Mouse (Mus musculus): ENCODE results near the gene Rhag. TPM values are rescaled to one million over a fixed set of nuclear protein-coding genes. Genes with fewer than 3 reads are reported as not detected.

The Rhag gene
- polyA plus RNA-seq, 1 experiment = not detected

- Histone ChIP-seq H3K4me3 (replicated peaks; ENCODE audit: extremely low read depth, low read depth, low read length) (no peak overlapping the region), H3K4me1 (ENCODE audit: control insufficient read depth, insufficient read depth, low read length) (no peaks in the 10 kb centered on the region)
- DNase-seq = no peak
- 79% methylated on average over 1 of the region's 1 CpGs for WGBS
- TF ChIP-seq CTCF (IDR thresholded peaks at IDR 0.05; ENCODE audit: insufficient read depth, low read length) (no peak), POLR2A (IDR thresholded peaks at IDR 0.05; ENCODE audit: borderline replicate concordance, extremely low read depth, low read depth, low read length) (no peak)
Observed at GRCm38 (mm10) chr17:40811560-40811959, 634 bp downstream of the Rhag start.

- TF ChIP-seq POLR2A (IDR thresholded peaks at IDR 0.05; ENCODE audit: borderline replicate concordance, extremely low read depth, low read depth, low read length) (no peak), CTCF (IDR thresholded peaks at IDR 0.05; ENCODE audit: insufficient read depth, low read length) (no peak)
- no peak for DNase-seq
- 60% methylated on average over 2 of the region's 2 CpGs for WGBS
- Histone ChIP-seq H3K4me3 (replicated peaks; ENCODE audit: extremely low read depth, low read depth, low read length) (no peak overlapping the region), H3K4me1 (ENCODE audit: control insufficient read depth, insufficient read depth, low read length) (no peaks in the 10 kb centered on the region)
Observed at GRCm38 (mm10) chr17:40812259-40812658, 1.3 kb downstream of the Rhag start.

- WGBS = 67% methylated on average over 4 of the region's 4 CpGs
- no peak for TF ChIP-seq POLR2A (IDR thresholded peaks at IDR 0.05; ENCODE audit: borderline replicate concordance, extremely low read depth, low read depth, low read length)
- no peak for TF ChIP-seq CTCF (IDR thresholded peaks at IDR 0.05; ENCODE audit: insufficient read depth, low read length)
- Histone ChIP-seq H3K4me1 (ENCODE audit: control insufficient read depth, insufficient read depth, low read length) (no peaks in the 10 kb centered on the region), H3K4me3 (replicated peaks; ENCODE audit: extremely low read depth, low read depth, low read length) (no peak overlapping the region)
- no peak for DNase-seq
Observed at GRCm38 (mm10) chr17:40817340-40817943, 6.5 kb downstream of the Rhag start.

DNA sequence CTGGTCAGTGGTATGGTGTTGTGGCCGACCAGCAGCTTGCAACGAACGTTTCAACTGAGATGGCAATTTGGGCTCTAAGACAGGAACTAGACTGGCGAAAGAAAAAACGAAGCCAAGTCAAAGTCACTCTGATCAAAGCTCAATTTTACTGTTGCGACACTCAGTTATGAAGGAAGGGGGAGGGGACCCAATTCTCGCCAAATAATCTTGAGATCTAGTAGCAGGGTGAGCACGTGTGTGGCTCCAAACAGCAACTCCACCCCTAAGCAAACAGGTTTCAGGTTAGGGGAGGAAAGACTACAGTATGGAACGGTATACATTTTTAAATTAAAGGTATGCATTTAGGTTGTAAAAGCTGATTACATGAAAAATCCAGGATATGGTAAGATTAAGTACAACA, 10.6 kb downstream of the Rhag start:
- TF ChIP-seq POLR2A (IDR thresholded peaks at IDR 0.05; ENCODE audit: borderline replicate concordance, extremely low read depth, low read depth, low read length) (no peak), CTCF (IDR thresholded peaks at IDR 0.05; ENCODE audit: insufficient read depth, low read length) (no peak)
- 38% methylated on average over 9 of the region's 9 CpGs for WGBS
- Histone ChIP-seq H3K4me1 (ENCODE audit: control insufficient read depth, insufficient read depth, low read length) (no peaks in the 10 kb centered on the region), H3K4me3 (replicated peaks; ENCODE audit: extremely low read depth, low read depth, low read length) (no peak overlapping the region)
- peak; percentile 11 for DNase-seq

- DNase-seq = peak; percentile 20
- WGBS = 12% methylated on average over 4 of the region's 4 CpGs
- H3K4me1 ChIP-seq (ENCODE audit: control insufficient read depth, insufficient read depth, low read length) = no peaks in the 10 kb centered on the region
- TF ChIP-seq POLR2A (IDR thresholded peaks at IDR 0.05; ENCODE audit: borderline replicate concordance, extremely low read depth, low read depth, low read length) (no peak), CTCF (IDR thresholded peaks at IDR 0.05; ENCODE audit: insufficient read depth, low read length) (no peak)
- H3K4me3 ChIP-seq (replicated peaks; ENCODE audit: extremely low read depth, low read depth, low read length) = no peak overlapping the region
Observed at GRCm38 (mm10) chr17:40823817-40824216, 12.9 kb downstream of the Rhag start.

- TF ChIP-seq POLR2A (IDR thresholded peaks at IDR 0.05; ENCODE audit: borderline replicate concordance, extremely low read depth, low read depth, low read length) (no peak), CTCF (IDR thresholded peaks at IDR 0.05; ENCODE audit: insufficient read depth, low read length) (peak; percentile 16; the same call in 1 of the 2 replicates)
- Histone ChIP-seq H3K4me1 (ENCODE audit: control insufficient read depth, insufficient read depth, low read length) (no peaks in the 10 kb centered on the region), H3K4me3 (replicated peaks; ENCODE audit: extremely low read depth, low read depth, low read length) (no peak overlapping the region)
- WGBS = 41% methylated on average over 8 of the region's 8 CpGs
- peak; percentile 25 for DNase-seq
Observed at GRCm38 (mm10) chr17:40824549-40824948, 13.6 kb downstream of the Rhag start.

- no peaks in the 10 kb centered on the region for H3K4me1 ChIP-seq (ENCODE audit: control insufficient read depth, insufficient read depth, low read length)
- DNase-seq = no peak
- TF ChIP-seq POLR2A (IDR thresholded peaks at IDR 0.05; ENCODE audit: borderline replicate concordance, extremely low read depth, low read depth, low read length) (no peak), CTCF (IDR thresholded peaks at IDR 0.05; ENCODE audit: insufficient read depth, low read length) (0 out of 2 replicates have a peak, but pooled peaks have one; percentile 0)
- no peak overlapping the region for H3K4me3 ChIP-seq (replicated peaks; ENCODE audit: extremely low read depth, low read depth, low read length)
- WGBS = 43% methylated on average over 2 of the region's 2 CpGs
Observed at GRCm38 (mm10) chr17:40831870-40832269, 20.9 kb downstream of the Rhag start.

DNA sequence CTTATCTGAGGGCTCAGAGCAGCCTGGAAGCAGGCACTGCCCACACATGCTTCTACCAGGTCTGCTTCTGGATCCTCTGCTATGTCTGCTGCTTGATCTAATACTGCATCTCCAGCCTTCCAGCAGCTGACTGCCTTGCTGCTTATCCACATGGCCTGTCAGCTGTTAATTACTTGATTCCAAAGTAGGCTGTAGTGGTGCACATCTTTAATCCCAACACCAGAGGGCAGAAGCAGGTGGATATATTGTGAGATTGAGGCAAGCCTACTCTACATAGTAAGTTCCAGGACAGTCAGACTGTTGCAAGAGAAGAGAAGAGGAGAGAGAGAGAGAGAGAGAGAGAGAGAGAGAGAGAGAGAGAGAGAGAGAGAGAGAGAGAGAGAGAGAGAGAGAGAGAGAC, 26.4 kb downstream of the Rhag start:
- 0 out of 2 replicates have a peak, but pooled peaks have one; percentile 22 for TF ChIP-seq CTCF (IDR thresholded peaks at IDR 0.05; ENCODE audit: insufficient read depth, low read length)
- no peak for TF ChIP-seq POLR2A (IDR thresholded peaks at IDR 0.05; ENCODE audit: borderline replicate concordance, extremely low read depth, low read depth, low read length)
- H3K4me1 ChIP-seq (ENCODE audit: control insufficient read depth, insufficient read depth, low read length) = no peaks in the 10 kb centered on the region
- DNase-seq = no peak
- H3K4me3 ChIP-seq (replicated peaks; ENCODE audit: extremely low read depth, low read depth, low read length) = no peak overlapping the region

DNA sequence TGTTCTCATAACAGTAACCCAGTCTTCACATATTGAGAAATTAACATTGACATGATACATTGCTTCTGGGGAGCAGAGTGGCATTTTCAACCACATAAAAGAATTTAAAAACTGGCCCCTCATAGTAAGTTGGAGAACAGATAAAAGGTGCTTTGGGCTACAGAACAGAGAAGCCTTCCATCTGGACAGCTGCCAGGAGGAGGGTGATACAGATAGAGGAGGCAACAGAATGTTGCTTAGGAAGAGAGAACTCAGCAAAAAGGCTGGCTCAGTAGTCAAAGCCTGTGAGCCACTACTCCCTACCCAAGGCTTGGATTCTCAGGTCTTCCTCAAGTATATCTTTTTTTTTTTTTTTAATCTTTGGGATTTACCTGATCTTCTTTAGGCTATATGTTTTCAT, 44.1 kb downstream of the Rhag start:
- no peak for DNase-seq
- H3K4me3 ChIP-seq (replicated peaks; ENCODE audit: extremely low read depth, low read depth, low read length) = no peak overlapping the region
- TF ChIP-seq CTCF (IDR thresholded peaks at IDR 0.05; ENCODE audit: insufficient read depth, low read length) = no peak
- TF ChIP-seq POLR2A (IDR thresholded peaks at IDR 0.05; ENCODE audit: borderline replicate concordance, extremely low read depth, low read depth, low read length) = no peak
- H3K4me1 ChIP-seq (ENCODE audit: control insufficient read depth, insufficient read depth, low read length) = no peaks in the 10 kb centered on the region

DNA sequence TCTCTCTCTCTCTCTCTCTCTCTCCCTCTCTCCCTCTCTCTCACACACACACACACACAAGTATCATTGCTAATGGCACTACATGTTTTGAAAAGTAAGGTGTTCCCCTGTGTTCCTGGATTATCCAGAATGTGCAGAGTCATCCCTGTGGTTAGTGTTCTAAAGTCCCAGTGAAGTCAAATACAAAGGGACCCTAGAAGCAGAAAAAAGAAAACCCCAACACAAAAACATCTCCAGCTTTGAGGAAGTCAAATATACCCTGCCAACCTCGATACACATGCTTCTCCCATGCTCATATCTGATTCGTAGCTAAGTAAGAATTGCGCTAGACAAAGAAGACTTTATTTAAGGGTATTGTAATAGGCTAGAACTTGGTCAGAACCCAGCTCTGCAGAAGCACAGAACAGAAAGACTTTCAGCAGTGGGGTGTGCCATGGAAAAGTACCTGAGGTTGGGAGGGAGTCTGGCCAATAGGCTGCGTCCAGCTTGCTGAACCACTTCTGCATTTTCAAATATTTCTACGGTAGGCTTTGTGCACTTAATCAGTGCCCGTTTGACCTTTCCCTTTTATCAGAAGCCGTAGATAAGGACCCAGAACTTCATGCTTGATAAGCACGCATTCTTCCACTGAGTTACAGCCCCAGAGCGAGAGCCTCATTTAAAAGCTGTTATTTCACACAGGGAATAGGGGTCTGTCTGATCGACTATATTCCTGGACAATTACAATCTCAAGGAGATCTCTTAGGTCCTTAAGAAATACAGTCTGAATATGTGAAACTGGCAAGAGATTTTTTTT, 58.2 kb downstream of the Rhag start:
- TF ChIP-seq POLR2A (IDR thresholded peaks at IDR 0.05; ENCODE audit: borderline replicate concordance, extremely low read depth, low read depth, low read length) (no peak), CTCF (IDR thresholded peaks at IDR 0.05; ENCODE audit: insufficient read depth, low read length) (no peak)
- 33% methylated on average over 10 of the region's 10 CpGs for WGBS
- Histone ChIP-seq H3K4me3 (replicated peaks; ENCODE audit: extremely low read depth, low read depth, low read length) (no peak overlapping the region), H3K4me1 (ENCODE audit: control insufficient read depth, insufficient read depth, low read length) (no peaks in the 10 kb centered on the region)
- DNase-seq = peak; percentile 26

Measured in lung, adult 2 months (tissue).